Mouse (Mus musculus) cerebellum, adult 2 months (tissue): ENCODE measurements around the gene Eif4a3. TPM values are rescaled to one million over a fixed set of nuclear protein-coding genes. Genes with fewer than 3 reads are reported as not detected.

Experiments
- DNase-seq, 2 experiments: peaks; one replicate each; pipeline ENCODE4 v3.0.0; 2021
- H3K27ac ChIP-seq: fragments of 200-500 bp; 2 replicates; pipeline ENCODE4 v1.5.1; 2012; ENCODE audit warnings: low read length, control low read depth, inconsistent platforms; ENCODE audit not compliant: insufficient read depth
- H3K27me3 ChIP-seq: fragments of 200-500 bp; 2 replicates; pipeline ENCODE4 v1.6.1; 2012; ENCODE audit warnings: inconsistent platforms, mild to moderate bottlenecking, low read length, moderate library complexity; ENCODE audit not compliant: control insufficient read depth, insufficient read depth
- H3K4me1 ChIP-seq: fragments of 200-500 bp; 2 replicates; pipeline ENCODE4 v1.6.1; 2011; ENCODE audit warnings: low read length; ENCODE audit not compliant: control insufficient read depth, insufficient read depth
- H3K4me3 ChIP-seq: fragments of 200-500 bp; replicated peaks from 2 replicates; pipeline ENCODE3; 2011; ENCODE audit warnings: mild to moderate bottlenecking, low read depth, low read length, control low read depth; ENCODE audit not compliant: insufficient read depth
- CTCF ChIP-seq: fragments of 200-500 bp; IDR thresholded peaks from 2 replicates; pipeline ENCODE4 v1.5.1; 2011; ENCODE audit warnings: low read depth, mild to moderate bottlenecking, control low read depth, low read length, moderate library complexity, borderline replicate concordance; ENCODE audit not compliant: insufficient read depth
- POLR2A ChIP-seq: fragments of 200-500 bp; IDR thresholded peaks from 2 replicates; pipeline ENCODE4 v1.6.1; 2011; ENCODE audit warnings: low read length, control low read depth, borderline replicate concordance; ENCODE audit not compliant: insufficient read depth
- WGBS: fragments of 180-500 bp; shearing (Covaris S2); methylation state at CpG from one replicate; pipeline ENCODE4 v1.1.7; 2018; 5-methylcytosine and 5-hydroxymethylcytosine counted together
- polyA plus RNA-seq: library from polyadenylated mRNA; depleted of rRNA; stranded (reverse); fragments of >200 nt; gene quantifications from 2 replicates; pipeline ENCODE4 v1.2.3, GENCODE M21; 2012

Eif4a3 gene
- polyA plus RNA-seq, 1 experiment, result 120 TPM

- Histone ChIP-seq H3K4me1 (no peaks in the 10 kb centered on the region), H3K27me3 (no peaks in the 10 kb centered on the region), H3K27ac (no peak overlapping the region), H3K4me3 (no peak overlapping the region)
- WGBS, result 56% methylated on average over 3 of the region's 3 CpGs
- no peak for DNase-seq
- no peak for TF ChIP-seq CTCF
- TF ChIP-seq POLR2A, result no peak
These were observed 32.1 kb upstream of the Eif4a3 start for GRCm38 (mm10) chr11:119331970-119332369.

DNA sequence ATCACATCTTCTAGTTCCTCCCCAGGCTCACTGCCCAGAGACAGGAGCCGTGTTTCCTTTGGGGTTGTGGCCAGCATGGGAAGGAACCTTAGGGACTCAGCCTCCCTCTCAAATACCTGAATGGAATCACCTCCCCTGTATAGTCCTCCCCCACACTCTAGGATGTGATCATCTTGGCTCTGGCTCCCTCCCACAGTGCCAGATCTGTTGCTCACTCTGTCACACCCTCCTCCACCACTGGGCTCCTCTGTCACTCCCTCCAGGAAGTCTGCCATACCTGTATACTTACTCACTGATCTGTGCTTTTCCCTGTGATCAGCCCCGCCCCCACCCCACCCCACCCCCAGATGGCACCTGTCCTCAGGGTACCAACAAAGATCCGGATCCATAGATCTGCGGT is 30.7 kb upstream of the Eif4a3 start:
- Histone ChIP-seq H3K27me3 (no peaks in the 10 kb centered on the region), H3K4me3 (no peak overlapping the region), H3K4me1 (no peaks in the 10 kb centered on the region), H3K27ac (no peak overlapping the region)
- 65% methylated on average over 4 of the region's 4 CpGs for WGBS
- DNase-seq, result no peak
- TF ChIP-seq POLR2A (no peak), CTCF (no peak)

DNA sequence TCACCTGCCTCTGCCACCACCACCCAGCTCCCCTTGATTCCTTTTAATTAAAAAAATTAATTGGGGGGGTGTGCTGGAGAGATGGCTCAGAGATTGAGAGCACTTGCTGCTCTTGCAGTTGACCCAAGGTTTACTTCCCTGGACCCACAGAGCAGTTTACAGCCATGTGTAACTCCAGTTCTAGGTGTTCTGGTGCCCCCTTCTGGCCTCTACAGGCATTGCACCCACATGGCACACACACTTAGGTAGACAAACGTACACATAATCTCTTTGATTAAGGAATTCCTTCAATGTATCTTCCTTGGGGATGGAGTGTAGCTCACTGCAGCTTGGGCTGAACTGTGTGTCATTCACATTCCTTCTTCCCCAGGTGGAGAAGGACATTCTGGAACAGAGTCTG is 25.2 kb upstream of the Eif4a3 start:
- no peak overlapping the region for H3K27ac ChIP-seq
- TF ChIP-seq CTCF (no peak), POLR2A (no peak)
- H3K4me3 ChIP-seq, result no peak overlapping the region
- no peaks in the 10 kb centered on the region for H3K27me3 ChIP-seq
- no peak for DNase-seq
- H3K4me1 ChIP-seq, result no peaks in the 10 kb centered on the region
- 76% methylated on average over 1 of the region's 1 CpGs for WGBS

- Histone ChIP-seq H3K27me3 (no peaks in the 10 kb centered on the region), H3K27ac (no peak overlapping the region), H3K4me1 (no peaks in the 10 kb centered on the region), H3K4me3 (no peak overlapping the region)
- DNase-seq, result peak; percentile 43 to 44
- 23% methylated on average over 13 of the region's 13 CpGs for WGBS
- no peak for TF ChIP-seq POLR2A
- no peak for TF ChIP-seq CTCF
These were observed 22.6 kb upstream of the Eif4a3 start for GRCm38 (mm10) chr11:119322521-119322920.

- WGBS, result 81% methylated on average over 4 of the region's 4 CpGs
- no peak for TF ChIP-seq CTCF
- no peak for TF ChIP-seq POLR2A
- DNase-seq, result no peak
- H3K27ac ChIP-seq, result no peak overlapping the region
- no peaks in the 10 kb centered on the region for H3K27me3 ChIP-seq
- H3K4me1 ChIP-seq, result no peaks in the 10 kb centered on the region
- no peak overlapping the region for H3K4me3 ChIP-seq
These were observed 16.8 kb upstream of the Eif4a3 start for GRCm38 (mm10) chr11:119316720-119317119.

GRCm38 (mm10) chr11:119314252-119314936 is 14.5 kb upstream of the Eif4a3 start:
- no peak overlapping the region for H3K4me3 ChIP-seq
- WGBS, result 72% methylated on average over 17 of the region's 17 CpGs
- no peak for TF ChIP-seq POLR2A
- no peak for TF ChIP-seq CTCF
- no peaks in the 10 kb centered on the region for H3K27me3 ChIP-seq
- no peaks in the 10 kb centered on the region for H3K4me1 ChIP-seq
- H3K27ac ChIP-seq, result no peak overlapping the region
- no peak for DNase-seq

DNA sequence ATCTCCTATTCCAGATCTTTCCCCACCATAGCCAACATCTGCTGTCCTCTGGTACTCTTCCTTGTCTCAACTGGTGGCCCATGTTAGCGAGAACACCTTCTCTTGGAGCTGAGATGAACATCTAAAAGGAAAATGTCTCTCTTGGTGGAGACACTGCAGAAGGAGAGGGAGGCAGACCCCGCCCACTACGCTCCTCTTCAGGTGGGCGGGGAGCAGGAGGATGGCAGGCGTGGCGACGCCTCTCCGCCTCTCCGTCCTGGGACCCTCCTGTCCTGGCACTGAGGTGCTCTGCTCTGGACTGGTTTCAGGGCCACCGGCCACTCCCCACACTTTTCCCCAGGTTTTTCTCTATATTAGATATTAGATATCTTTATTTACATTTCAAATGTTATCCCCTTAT is 10.7 kb upstream of the Eif4a3 start:
- H3K4me3 ChIP-seq, result no peak overlapping the region
- H3K27ac ChIP-seq, result no peak overlapping the region
- H3K27me3 ChIP-seq, result no peaks in the 10 kb centered on the region
- H3K4me1 ChIP-seq, result no peaks in the 10 kb centered on the region
- 17% methylated on average over 10 of the region's 10 CpGs for WGBS
- TF ChIP-seq POLR2A (no peak), CTCF (no peak)
- no peak for DNase-seq

- Histone ChIP-seq H3K27ac (no peak overlapping the region), H3K27me3 (no peaks in the 10 kb centered on the region), H3K4me1 (no peaks in the 10 kb centered on the region), H3K4me3 (no peak overlapping the region)
- WGBS, result 29% methylated on average over 11 of the region's 11 CpGs
- no peak for TF ChIP-seq POLR2A
- TF ChIP-seq CTCF, result no peak
- DNase-seq, result no peak
These were observed 8.0 kb upstream of the Eif4a3 start for GRCm38 (mm10) chr11:119307916-119308315.

DNA sequence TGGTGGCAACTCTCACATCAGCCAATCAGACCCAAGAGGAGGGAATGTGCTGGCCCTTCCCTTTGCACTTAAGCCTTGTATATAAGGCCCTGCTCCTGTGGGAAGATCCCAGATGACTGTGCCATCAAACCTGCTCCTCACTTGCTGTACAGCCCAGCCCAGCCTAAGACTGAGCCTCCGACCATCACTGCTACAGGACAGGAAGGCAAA is 7.7 kb upstream of the Eif4a3 start, which contains the start of gene Card14:
Card14 (plus strand) TSS at position 111 of the 210 bp plus-strand sequence.
- WGBS, result 57% methylated on average over 1 of the region's 1 CpGs
- DNase-seq, result no peak
- Histone ChIP-seq H3K4me1 (no peaks in the 10 kb centered on the region), H3K4me3 (no peak within 1 kb of the TSS), H3K27me3 (no peaks in the 10 kb centered on the region), H3K27ac (no peak within 1 kb of the TSS)
- no peak for TF ChIP-seq CTCF
- TF ChIP-seq POLR2A, result no peak
